Mouse (Mus musculus) bone marrow macrophage, adult 2 months (primary cell): ENCODE results near the gene Gpx3.

Experiments
- CTCF ChIP-seq: IDR thresholded peaks from 2 replicates; pipeline ENCODE4 v1.5.1; 2012; ENCODE audit warnings: low read depth, mild to moderate bottlenecking, low read length, moderate library complexity
- POLR2A ChIP-seq: IDR thresholded peaks from 2 replicates; pipeline ENCODE4 v1.6.1; 2012; ENCODE audit warnings: mild to moderate bottlenecking, low read depth, low read length, borderline replicate concordance

DNA sequence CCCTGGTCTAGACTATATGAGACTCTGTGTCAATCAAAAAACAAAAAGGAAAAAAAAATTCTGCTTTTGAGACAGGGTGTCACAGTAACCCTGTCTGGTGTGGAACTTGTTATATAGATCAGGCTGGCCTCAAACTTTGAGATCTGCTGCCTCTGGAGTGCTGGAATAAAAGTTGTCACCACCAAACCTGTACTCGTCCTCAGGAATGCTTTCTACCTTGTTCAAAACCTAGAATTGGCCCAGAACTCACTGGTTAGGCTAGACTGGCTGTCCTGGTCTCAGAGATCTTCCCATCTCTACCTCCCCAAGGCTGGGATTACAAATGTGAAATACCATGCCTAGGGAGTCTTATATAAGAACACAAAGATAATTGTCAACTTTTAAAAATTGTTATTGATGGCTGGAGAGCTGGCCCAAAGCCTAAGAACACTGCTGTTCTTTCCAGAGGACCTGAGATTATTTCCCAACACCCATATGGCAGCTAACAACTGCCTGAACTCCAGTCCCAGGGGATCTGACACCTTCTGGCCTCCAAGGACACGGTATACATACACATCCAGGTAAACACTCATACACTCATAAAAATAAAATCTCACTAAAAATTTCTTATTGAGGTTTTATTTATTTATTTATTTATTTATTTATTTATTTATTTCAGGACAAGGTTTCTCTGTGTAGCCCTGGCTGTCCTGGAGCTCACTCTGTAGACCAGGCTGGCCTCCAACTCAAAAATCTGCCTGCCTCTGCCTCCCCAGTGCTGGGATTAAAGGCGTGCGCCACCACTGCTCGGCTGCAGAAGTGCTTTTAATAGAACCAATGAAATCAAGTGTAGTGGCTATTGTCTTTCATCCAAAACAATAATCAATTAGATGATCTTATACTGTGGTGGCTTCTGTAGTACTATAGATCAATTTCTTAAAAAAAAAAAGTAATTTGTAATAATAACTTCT is 40.5 kb upstream of the Gpx3 start:
- TF ChIP-seq CTCF = no peak
- TF ChIP-seq POLR2A = no peak
